Mouse (Mus musculus): ENCODE data around the gene Mrpl39.

GRCm38 (mm10) chr16:84705507-84705906 lies 30.0 kb downstream of the Mrpl39 start:
- TF ChIP-seq CTCF (IDR thresholded peaks at IDR 0.05) (no peak), POLR2A (IDR thresholded peaks at IDR 0.05; ENCODE audit: insufficient read depth, low read depth, low read length) (no peak), EP300 (IDR thresholded peaks at IDR 0.05; ENCODE audit: insufficient read depth, low read depth, low read length) (no peak)
